Mouse (Mus musculus): ENCODE data around the gene Dysf.

DNA sequence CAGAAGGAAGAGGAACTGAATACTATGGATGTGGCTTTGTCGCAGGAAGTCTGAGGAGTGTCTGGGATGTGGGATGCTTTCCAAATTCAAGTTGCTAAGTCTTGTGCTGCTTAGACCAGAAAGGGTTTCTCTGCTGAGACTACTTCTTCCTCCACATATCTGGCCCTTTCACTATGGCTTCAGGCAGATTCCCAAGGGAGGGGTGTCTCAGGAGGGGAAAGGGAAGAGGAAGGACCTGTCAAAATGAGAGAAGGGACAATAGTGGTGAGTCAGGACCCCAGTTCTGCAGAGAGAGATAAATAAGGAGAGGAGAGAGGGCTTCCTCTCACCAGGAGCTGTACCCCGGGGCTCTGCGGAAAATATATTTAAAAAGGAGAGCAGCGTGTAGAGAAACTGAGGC, 11.6 kb downstream of the Dysf start:
- TF ChIP-seq CTCF (IDR thresholded peaks at IDR 0.05; ENCODE audit: control insufficient read depth, insufficient read depth, insufficient replicate concordance, low read depth, low read length), result no peak
- TF ChIP-seq POLR2A (IDR thresholded peaks at IDR 0.05; ENCODE audit: control insufficient read depth, low read depth, low read length), result no peak
